ENCODE assay signal across 8 mouse cellular contexts in the genomic region with DNA sequence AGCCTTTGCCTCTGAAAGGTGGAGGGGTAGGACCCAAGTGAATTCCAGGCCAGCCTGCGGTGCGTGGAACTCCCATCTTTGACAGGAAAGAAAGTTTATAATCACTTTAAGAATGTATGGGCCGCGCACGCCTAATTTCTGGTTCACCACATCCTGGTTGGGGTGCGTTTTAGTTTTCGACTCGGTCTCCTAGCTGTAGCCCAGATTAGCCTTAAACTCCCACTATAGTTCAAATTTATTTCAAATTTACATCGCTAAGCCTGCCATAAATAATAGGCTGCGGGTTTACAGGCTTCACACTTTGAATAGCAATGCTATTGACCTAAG. TPM values are rescaled to one million over a fixed set of nuclear protein-coding genes. Genes with fewer than 3 reads are reported as not detected.
DNase-seq lines count a peak whose midpoint lies in the region; ATAC-seq and TF ChIP-seq lines count a peak whose summit lies in the region.

No protein-coding gene starts in this region.

- ATAC-seq in activated CD4-positive, CD25-positive, alpha-beta regulatory T cell, adult 4 months = peak; percentile 80
- no peak for ATAC-seq in hindbrain, embryonic 15.5 days (ENCODE audit: low FRiP score, low read depth)
- ATAC-seq in midbrain, embryonic 12.5 days (ENCODE audit: low FRiP score, low read depth) = no peak

- no peaks in the 10 kb centered on the region for H3K9me3 ChIP-seq in hindbrain, embryonic 15.5 days
- H3K9me3 ChIP-seq in midbrain, embryonic 12.5 days = no peaks in the 10 kb centered on the region

- H3K9ac ChIP-seq in hindbrain, embryonic 15.5 days = peak overlapping the region; percentile 82
- peak overlapping the region; percentile 72 for H3K9ac ChIP-seq in midbrain, embryonic 12.5 days (replicated peaks)

- 2% methylated on average over 10 of the region's 10 CpGs for WGBS in kidney, adult 2 months
- WGBS in hindbrain, embryonic 15.5 days = 8% methylated on average over 10 of the region's 10 CpGs
- 5% methylated on average over 10 of the region's 10 CpGs for WGBS in midbrain, embryonic 12.5 days

- peak overlapping the region; percentile 94 for H3K4me2 ChIP-seq in hindbrain, embryonic 15.5 days
- H3K4me2 ChIP-seq in midbrain, embryonic 12.5 days (replicated peaks) = peak overlapping the region; percentile 94

- TF ChIP-seq POLR2A in kidney, adult 2 months (IDR thresholded peaks at IDR 0.05; ENCODE audit: low read depth, low read length) = no peak

- no peak for DNase-seq in kidney, adult 2 months
- no peak for DNase-seq in kidney, adult 9 months
- no peak for DNase-seq in thymus, postnatal 36 days
- no peak for DNase-seq in thymus, postnatal 4 days
- DNase-seq in left cerebral cortex, postnatal 4 days = no peak

- H3K4me1 ChIP-seq in kidney, adult 2 months (ENCODE audit: control insufficient read depth, insufficient read depth, low read length) = no peaks in the 10 kb centered on the region; the same call in 1 of the 2 replicates
- H3K4me1 ChIP-seq in hindbrain, embryonic 15.5 days (replicated peaks) = peaks cover 13% of the 10 kb centered on the region
- no peaks in the 10 kb centered on the region; the same call in 1 of the 2 replicates for H3K4me1 ChIP-seq in midbrain, embryonic 12.5 days

- no peak for TF ChIP-seq CTCF in kidney, adult 2 months (conservative IDR thresholded peaks at IDR 0.05; ENCODE audit: insufficient read depth, insufficient read length, low read depth, low read length)

- no peak overlapping the region for H3K27ac ChIP-seq in kidney, adult 2 months (ENCODE audit: insufficient read depth, low read depth, low read length)
- peak overlapping the region; percentile 72; the same call in 1 of the 2 replicates for H3K27ac ChIP-seq in hindbrain, embryonic 15.5 days (replicated peaks)
- 0 out of 2 replicates have a peak overlapping the region, but pooled peaks have one; percentile 39 for H3K27ac ChIP-seq in midbrain, embryonic 12.5 days (replicated peaks)

- peak overlapping the region; percentile 76 for H3K4me3 ChIP-seq in kidney, adult 2 months (ENCODE audit: insufficient read depth, low read depth, low read length)
- peak overlapping the region; percentile 79 for H3K4me3 ChIP-seq in hindbrain, embryonic 15.5 days
- H3K4me3 ChIP-seq in midbrain, embryonic 12.5 days = peak overlapping the region; percentile 77

- intact Hi-C loops in left cerebral cortex, postnatal 4 days (cut with DNase I) = no loop called here

- no peaks in the 10 kb centered on the region for H3K27me3 ChIP-seq in kidney, adult 2 months (replicated peaks; ENCODE audit: control insufficient read depth, insufficient read depth, low read length)
- H3K27me3 ChIP-seq in hindbrain, embryonic 15.5 days = no peaks in the 10 kb centered on the region
- no peaks in the 10 kb centered on the region; the same call in 1 of the 2 replicates for H3K27me3 ChIP-seq in midbrain, embryonic 12.5 days

- H3K36me3 ChIP-seq in kidney, adult 2 months (ENCODE audit: control insufficient read depth, insufficient read depth, low read length) = no peaks in the 10 kb centered on the region
- H3K36me3 ChIP-seq in hindbrain, embryonic 15.5 days = no peaks in the 10 kb centered on the region
- no peaks in the 10 kb centered on the region for H3K36me3 ChIP-seq in midbrain, embryonic 12.5 days

RNA-seq across cellular contexts. Expression of a gene that starts 0.2 kb away (rescaled TPM):
- polyA plus RNA-seq in kidney, adult 2 months (2012; rRNA removed) = 86.3 and 98.7 TPM in 2 replicates
- polyA plus RNA-seq in activated CD4-positive, CD25-positive, alpha-beta regulatory T cell, adult 4 months (2017; shearing (Covaris generic)) = 1 to 10 TPM; 3.5 to 5.1 TPM
- 31.3 and 32.0 TPM in 2 replicates for polyA plus RNA-seq in hindbrain, embryonic 15.5 days (2015; fragmentation: Nextera tagmentation; extraction: Ambion mirVana)
- 40.0 and 48.3 TPM in 2 replicates for polyA plus RNA-seq in midbrain, embryonic 12.5 days (2016; fragmentation: Nextera tagmentation; extraction: Ambion mirVana)
- total RNA-seq in left cerebral cortex, postnatal 4 days (2021) = 10 to 100 TPM; 13.6 to 18.3 TPM

RNA-seq across cellular contexts. Expression of a gene that starts 10.2 kb away (rescaled TPM):
- polyA plus RNA-seq in kidney, adult 2 months (2012; rRNA removed) = 144 and 165 TPM in 2 replicates
- polyA plus RNA-seq in activated CD4-positive, CD25-positive, alpha-beta regulatory T cell, adult 4 months (2017; shearing (Covaris generic)) = 10 to 100 TPM; 32.1 to 32.4 TPM
- 31.7 and 32.2 TPM in 2 replicates for polyA plus RNA-seq in hindbrain, embryonic 15.5 days (2015; fragmentation: Nextera tagmentation; extraction: Ambion mirVana)
- polyA plus RNA-seq in midbrain, embryonic 12.5 days (2016; fragmentation: Nextera tagmentation; extraction: Ambion mirVana) = 23.0 and 24.6 TPM in 2 replicates
- total RNA-seq in left cerebral cortex, postnatal 4 days (2021) = 10 to 100 TPM; 26.7 to 30.3 TPM

RNA-seq across cellular contexts. Expression of a gene that starts 10.2 kb away (rescaled TPM):
- polyA plus RNA-seq in kidney, adult 2 months (2012; rRNA removed) = 11.4 and 15.7 TPM in 2 replicates
- polyA plus RNA-seq in activated CD4-positive, CD25-positive, alpha-beta regulatory T cell, adult 4 months (2017; shearing (Covaris generic)) = 10 to 100 TPM in 1 of 2 experiments, 1 to 10 TPM in 1; 9.1 to 14.3 TPM
- polyA plus RNA-seq in hindbrain, embryonic 15.5 days (2015; fragmentation: Nextera tagmentation; extraction: Ambion mirVana) = 10.1 and 10.6 TPM in 2 replicates
- 8.7 TPM in 2 replicates for polyA plus RNA-seq in midbrain, embryonic 12.5 days (2016; fragmentation: Nextera tagmentation; extraction: Ambion mirVana)
- 10 to 100 TPM; 11.1 to 11.4 TPM for total RNA-seq in left cerebral cortex, postnatal 4 days (2021)
